Mouse (Mus musculus): ENCODE measurements at regions not wholly inside any gene's neighbourhood (a gene's known extent, or its start where the extent isn't known, plus 50 kb on each side); places are given as distances from the start of the nearest gene placed in this dataset.

- H3K27me3 ChIP-seq (replicated peaks; ENCODE audit: control insufficient read depth, insufficient read depth, low read length), result no peaks in the 10 kb centered on the region
- no peak overlapping the region for H3K4me2 ChIP-seq (replicated peaks; ENCODE audit: low read depth)
- H3K36me3 ChIP-seq (ENCODE audit: control insufficient read depth, insufficient read depth), result no peaks in the 10 kb centered on the region
- WGBS, result 74% methylated on average over 7 of the region's 7 CpGs
- H3K9me3 ChIP-seq (ENCODE audit: control insufficient read depth), result no peaks in the 10 kb centered on the region
- H3K4me3 ChIP-seq (ENCODE audit: low read depth, low read length), result no peak overlapping the region
- ATAC-seq, result no peak
- H3K27ac ChIP-seq (ENCODE audit: low read depth, low read length), result no peak overlapping the region
- TF ChIP-seq CTCF (IDR thresholded peaks at IDR 0.05; ENCODE audit: low read depth), result no peak
- no peak overlapping the region for H3K9ac ChIP-seq (ENCODE audit: low read depth, low read length)
- no peaks in the 10 kb centered on the region for H3K4me1 ChIP-seq (replicated peaks; ENCODE audit: control insufficient read depth, insufficient read depth, low read length)
Measured at GRCm38 (mm10) chr11:82541376-82541775, 152.7 kb downstream of the Tmem132e start.

DNA sequence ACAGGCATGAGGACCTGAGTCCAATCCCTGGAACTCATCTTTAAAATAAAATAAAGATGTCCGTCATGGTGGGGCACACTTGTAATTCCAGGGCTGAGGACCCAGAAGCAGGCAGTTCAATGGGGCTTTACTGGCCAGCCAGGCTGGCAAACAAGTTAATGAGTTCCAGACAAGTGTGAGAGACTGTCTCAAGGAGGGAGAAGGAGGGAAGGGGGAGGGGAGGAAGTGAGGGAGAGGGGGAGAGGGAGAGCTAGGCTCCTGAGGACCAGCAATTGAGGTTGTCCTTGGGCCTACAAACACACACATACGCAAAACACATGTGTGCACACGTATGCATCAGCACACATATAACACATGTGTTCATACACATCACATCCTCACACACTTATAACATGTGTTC, 149.2 kb downstream of the Tmem132e start:
- WGBS, result 71% methylated on average over 3 of the region's 3 CpGs
- no peak for TF ChIP-seq CTCF (IDR thresholded peaks at IDR 0.05; ENCODE audit: low read depth)
- Histone ChIP-seq H3K27ac (ENCODE audit: low read depth, low read length) (no peak overlapping the region), H3K36me3 (ENCODE audit: control insufficient read depth, insufficient read depth) (no peaks in the 10 kb centered on the region), H3K27me3 (replicated peaks; ENCODE audit: control insufficient read depth, insufficient read depth, low read length) (no peaks in the 10 kb centered on the region), H3K4me1 (replicated peaks; ENCODE audit: control insufficient read depth, insufficient read depth, low read length) (no peaks in the 10 kb centered on the region), H3K9me3 (ENCODE audit: control insufficient read depth) (no peaks in the 10 kb centered on the region), H3K4me3 (ENCODE audit: low read depth, low read length) (no peak overlapping the region), H3K9ac (ENCODE audit: low read depth, low read length) (no peak overlapping the region), H3K4me2 (replicated peaks; ENCODE audit: low read depth) (no peak overlapping the region)
- no peak for ATAC-seq

GRCm38 (mm10) chr11:82523200-82523802, 134.6 kb downstream of the Tmem132e start:
- TF ChIP-seq CTCF (IDR thresholded peaks at IDR 0.05; ENCODE audit: low read depth), result no peak
- Histone ChIP-seq H3K9ac (ENCODE audit: low read depth, low read length) (no peak overlapping the region), H3K4me1 (replicated peaks; ENCODE audit: control insufficient read depth, insufficient read depth, low read length) (no peaks in the 10 kb centered on the region), H3K27ac (ENCODE audit: low read depth, low read length) (no peak overlapping the region), H3K36me3 (ENCODE audit: control insufficient read depth, insufficient read depth) (no peaks in the 10 kb centered on the region), H3K4me3 (ENCODE audit: low read depth, low read length) (no peak overlapping the region), H3K27me3 (replicated peaks; ENCODE audit: control insufficient read depth, insufficient read depth, low read length) (no peaks in the 10 kb centered on the region), H3K9me3 (ENCODE audit: control insufficient read depth) (no peaks in the 10 kb centered on the region), H3K4me2 (replicated peaks; ENCODE audit: low read depth) (no peak overlapping the region)
- no peak for ATAC-seq
- WGBS, result 46% methylated on average over 4 of the region's 4 CpGs

DNA sequence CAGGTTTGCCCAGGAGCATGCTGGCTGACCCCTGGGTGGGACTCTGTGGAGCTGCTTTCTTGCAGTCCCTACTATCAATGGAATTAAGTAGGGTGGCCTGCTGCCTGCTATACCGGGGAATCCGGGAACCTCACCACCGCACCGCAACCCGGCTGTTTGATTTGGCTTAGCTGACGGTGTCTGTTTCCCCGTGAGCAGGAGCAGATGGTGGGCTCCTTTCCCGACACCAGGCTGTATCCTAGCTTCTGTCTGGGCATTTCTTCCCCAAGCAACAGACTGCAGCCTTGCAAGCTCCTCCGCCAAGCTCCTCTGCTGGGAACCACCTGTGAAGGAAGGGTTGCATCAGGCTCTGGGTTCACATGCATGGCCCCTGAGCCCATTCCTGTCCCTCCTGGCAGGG, 132.7 kb downstream of the Tmem132e start:
- no peak for ATAC-seq
- Histone ChIP-seq H3K27me3 (replicated peaks; ENCODE audit: control insufficient read depth, insufficient read depth, low read length) (no peaks in the 10 kb centered on the region), H3K9me3 (ENCODE audit: control insufficient read depth) (no peaks in the 10 kb centered on the region), H3K4me1 (replicated peaks; ENCODE audit: control insufficient read depth, insufficient read depth, low read length) (no peaks in the 10 kb centered on the region), H3K9ac (ENCODE audit: low read depth, low read length) (no peak overlapping the region), H3K36me3 (ENCODE audit: control insufficient read depth, insufficient read depth) (no peaks in the 10 kb centered on the region), H3K27ac (ENCODE audit: low read depth, low read length) (no peak overlapping the region), H3K4me3 (ENCODE audit: low read depth, low read length) (no peak overlapping the region), H3K4me2 (replicated peaks; ENCODE audit: low read depth) (no peak overlapping the region)
- WGBS, result 33% methylated on average over 9 of the region's 9 CpGs
- TF ChIP-seq CTCF (IDR thresholded peaks at IDR 0.05; ENCODE audit: low read depth), result no peak

GRCm38 (mm10) chr11:82518691-82519090, 130.0 kb downstream of the Tmem132e start:
- no peaks in the 10 kb centered on the region for H3K36me3 ChIP-seq (ENCODE audit: control insufficient read depth, insufficient read depth)
- TF ChIP-seq CTCF (IDR thresholded peaks at IDR 0.05; ENCODE audit: low read depth), result no peak
- no peak overlapping the region for H3K4me2 ChIP-seq (replicated peaks; ENCODE audit: low read depth)
- no peak overlapping the region for H3K27ac ChIP-seq (ENCODE audit: low read depth, low read length)
- no peaks in the 10 kb centered on the region for H3K9me3 ChIP-seq (ENCODE audit: control insufficient read depth)
- ATAC-seq, result no peak
- H3K4me3 ChIP-seq (ENCODE audit: low read depth, low read length), result no peak overlapping the region
- H3K4me1 ChIP-seq (replicated peaks; ENCODE audit: control insufficient read depth, insufficient read depth, low read length), result no peaks in the 10 kb centered on the region
- H3K27me3 ChIP-seq (replicated peaks; ENCODE audit: control insufficient read depth, insufficient read depth, low read length), result no peaks in the 10 kb centered on the region
- 17% methylated on average over 6 of the region's 6 CpGs for WGBS
- H3K9ac ChIP-seq (ENCODE audit: low read depth, low read length), result no peak overlapping the region

GRCm38 (mm10) chr11:82514526-82515144, 125.9 kb downstream of the Tmem132e start:
- no peaks in the 10 kb centered on the region for H3K9me3 ChIP-seq (ENCODE audit: control insufficient read depth)
- no peaks in the 10 kb centered on the region for H3K27me3 ChIP-seq (replicated peaks; ENCODE audit: control insufficient read depth, insufficient read depth, low read length)
- no peak overlapping the region for H3K4me2 ChIP-seq (replicated peaks; ENCODE audit: low read depth)
- no peaks in the 10 kb centered on the region for H3K36me3 ChIP-seq (ENCODE audit: control insufficient read depth, insufficient read depth)
- 85% methylated on average over 4 of the region's 4 CpGs for WGBS
- H3K27ac ChIP-seq (ENCODE audit: low read depth, low read length), result no peak overlapping the region
- H3K4me1 ChIP-seq (replicated peaks; ENCODE audit: control insufficient read depth, insufficient read depth, low read length), result no peaks in the 10 kb centered on the region
- H3K4me3 ChIP-seq (ENCODE audit: low read depth, low read length), result no peak overlapping the region
- no peak overlapping the region for H3K9ac ChIP-seq (ENCODE audit: low read depth, low read length)
- ATAC-seq, result no peak
- no peak for TF ChIP-seq CTCF (IDR thresholded peaks at IDR 0.05; ENCODE audit: low read depth)

Data from intestine, postnatal 0 days (tissue).